Mouse (Mus musculus) heart, adult 2 months (tissue): Measurements from ENCODE around the gene Ttl. TPM values are rescaled to one million over a fixed set of nuclear protein-coding genes. Genes with fewer than 3 reads are reported as not detected.

Source experiments
- DNase-seq, 2 experiments: peaks; one replicate each; pipeline ENCODE4 v3.0.0; 2021
- H3K27ac ChIP-seq: fragments of 200-600 bp; 2 replicates; pipeline ENCODE4 v1.8.1; 2022
- H3K27me3 ChIP-seq: fragments of 200-500 bp; 2 replicates; pipeline ENCODE4 v1.6.1; 2012; ENCODE audit warnings: mild to moderate bottlenecking, low read length, inconsistent platforms, mixed read lengths; ENCODE audit not compliant: control insufficient read depth, insufficient read depth
- H3K36me3 ChIP-seq: fragments of 200-500 bp; 2 replicates; pipeline ENCODE4 v1.6.1; 2012; ENCODE audit warnings: low read length, inconsistent platforms; ENCODE audit not compliant: control insufficient read depth, insufficient read depth
- H3K4me1 ChIP-seq: fragments of 200-500 bp; 2 replicates; pipeline ENCODE4 v1.6.1; 2011; ENCODE audit warnings: low read length; ENCODE audit not compliant: control insufficient read depth, insufficient read depth
- H3K4me3 ChIP-seq: fragments of 200-600 bp; 2 replicates; pipeline ENCODE4 v1.8.1; 2022
- H3K79me2 ChIP-seq: fragments of 200-500 bp; replicated peaks from 2 replicates; pipeline ENCODE4 v1.6.1; 2012; ENCODE audit warnings: mild to moderate bottlenecking, inconsistent platforms, low read length, moderate library complexity, mixed read lengths; ENCODE audit not compliant: control insufficient read depth, insufficient read depth
- H3K9ac ChIP-seq: fragments of 200-500 bp; 2 replicates; pipeline ENCODE4 v1.6.1; 2012; ENCODE audit warnings: low read depth, mild to moderate bottlenecking, control low read depth, inconsistent platforms, low read length, mixed read lengths
- CTCF ChIP-seq: fragments of 200-600 bp; IDR thresholded peaks from 2 replicates; pipeline ENCODE4 v1.8.1; 2022; ENCODE audit warnings: antibody characterized with exemption, mild to moderate bottlenecking, moderate library complexity
- EP300 ChIP-seq: fragments of 200-500 bp; IDR thresholded peaks from 2 replicates; pipeline ENCODE4 v1.6.1; 2011; ENCODE audit warnings: low read depth, low read length, control low read depth; ENCODE audit not compliant: insufficient read depth
- POLR2A ChIP-seq: fragments of 200-500 bp; IDR thresholded peaks from 2 replicates; pipeline ENCODE4 v1.6.1; 2011; ENCODE audit warnings: mild to moderate bottlenecking, low read depth, low read length, control low read depth; ENCODE audit not compliant: insufficient read depth
- WGBS: fragments of 180-500 bp; shearing (Covaris S2); methylation state at CpG from one replicate; pipeline ENCODE4 v1.1.7; 2018; 5-methylcytosine and 5-hydroxymethylcytosine counted together
- intact Hi-C: fragments of 180-260 bp; cut with DNase I; formaldehyde crosslinking; loops from one replicate; pipeline ENCODE4 v1.15.1; 2025
- polyA plus RNA-seq: library from polyadenylated mRNA; depleted of rRNA; stranded (reverse); fragments of >200 nt; gene quantifications from 2 replicates; pipeline ENCODE4 v1.2.3, GENCODE M21; 2012
- total RNA-seq, 2 experiments: library from RNA; stranded (reverse); gene quantifications; 2 replicates each; pipeline ENCODE4 v1.2.3; 2021

Gene Ttl
- total and polyA plus RNA-seq, 3 experiments = 8.8 to 19.1 (median 19.0) TPM

- no peaks in the 10 kb centered on the region for H3K4me1 ChIP-seq
- no peaks in the 10 kb centered on the region for H3K79me2 ChIP-seq
- H3K27ac ChIP-seq = no peak overlapping the region
- no peaks in the 10 kb centered on the region for H3K27me3 ChIP-seq
- no peak for TF ChIP-seq CTCF
- TF ChIP-seq POLR2A = no peak
- TF ChIP-seq EP300 = no peak
- DNase-seq = no peak
- intact Hi-C loops = no loop called here
- 90% methylated on average over 9 of the region's 9 CpGs for WGBS
- H3K36me3 ChIP-seq = no peaks in the 10 kb centered on the region
- H3K4me3 ChIP-seq = no peak overlapping the region
- no peak overlapping the region for H3K9ac ChIP-seq
These were observed 50.1 kb downstream of the Ttl start for GRCm38 (mm10) chr2:129115706-129116367.

DNA sequence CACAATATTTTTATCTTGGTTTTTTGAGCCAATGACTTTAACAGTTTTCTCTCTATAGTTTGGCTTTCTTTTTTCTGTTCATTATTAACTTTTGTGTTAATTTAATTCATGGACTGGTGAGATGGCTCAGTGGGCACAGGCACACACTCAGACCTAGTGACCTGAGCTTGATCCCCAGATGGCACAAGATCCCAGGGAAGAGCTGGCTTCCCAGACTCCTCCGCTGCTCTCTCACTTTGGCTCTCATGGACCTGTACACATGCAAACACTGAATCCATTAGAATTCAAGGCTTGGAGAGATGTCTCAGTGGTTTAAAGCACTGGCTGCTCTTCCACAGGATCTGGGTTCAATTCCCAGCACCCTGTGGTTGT lies 50.6 kb downstream of the Ttl start:
- intact Hi-C loops = no loop called here
- Histone ChIP-seq H3K9ac (no peak overlapping the region), H3K36me3 (no peaks in the 10 kb centered on the region), H3K27me3 (no peaks in the 10 kb centered on the region), H3K27ac (no peak overlapping the region), H3K4me1 (no peaks in the 10 kb centered on the region), H3K4me3 (no peak overlapping the region), H3K79me2 (no peaks in the 10 kb centered on the region)
- TF ChIP-seq EP300 (no peak), CTCF (no peak), POLR2A (no peak)
- WGBS = 100% methylated on average over 1 of the region's 1 CpGs
- DNase-seq = no peak

DNA sequence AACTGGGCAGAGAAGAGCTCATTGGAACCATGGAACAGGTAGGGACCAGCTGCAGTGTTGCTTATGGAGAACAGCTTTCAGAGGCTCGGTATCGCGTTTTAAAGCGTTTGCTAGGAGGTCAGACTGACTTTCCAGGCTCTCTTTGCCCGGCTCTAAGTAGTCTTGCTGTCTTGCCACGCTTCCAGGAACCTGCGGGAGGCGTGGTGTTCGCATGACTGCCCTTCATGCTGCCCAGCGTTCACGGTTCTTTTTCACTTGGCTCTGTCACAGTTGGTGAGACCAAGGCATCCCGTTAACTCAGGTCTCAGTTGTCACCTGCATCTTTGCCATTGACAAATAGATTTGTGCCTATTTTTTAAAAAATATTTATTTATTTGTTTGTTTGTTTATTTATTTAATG lies 52.3 kb downstream of the Ttl start:
- WGBS = 98% methylated on average over 12 of the region's 12 CpGs
- H3K4me1 ChIP-seq = no peaks in the 10 kb centered on the region
- H3K27ac ChIP-seq = no peak overlapping the region
- TF ChIP-seq CTCF (no peak), POLR2A (no peak), EP300 (no peak)
- no peak overlapping the region for H3K9ac ChIP-seq
- H3K4me3 ChIP-seq = no peak overlapping the region
- no peaks in the 10 kb centered on the region for H3K36me3 ChIP-seq
- no peak for DNase-seq
- no peaks in the 10 kb centered on the region for H3K27me3 ChIP-seq
- intact Hi-C loops = no loop called here
- no peaks in the 10 kb centered on the region for H3K79me2 ChIP-seq

DNA sequence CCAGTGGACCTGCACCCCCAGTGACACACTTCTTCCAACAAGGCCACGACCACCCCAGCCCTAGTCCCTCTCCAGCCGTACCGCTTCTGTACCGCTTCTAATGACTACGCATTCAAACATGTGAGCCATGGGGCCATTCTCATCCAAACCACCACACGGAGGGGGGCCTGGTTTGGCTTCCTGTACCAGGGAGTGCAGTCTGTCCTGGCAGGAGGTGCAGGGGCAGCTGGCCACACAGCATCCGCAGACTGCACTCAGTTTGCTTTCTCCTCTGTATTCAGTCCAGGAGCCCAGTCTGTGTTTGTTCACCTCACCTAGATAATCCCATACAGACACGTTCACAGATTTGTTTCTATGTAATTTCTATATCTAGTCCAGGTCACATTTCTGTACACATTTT lies 56.2 kb downstream of the Ttl start:
- Histone ChIP-seq H3K79me2 (no peaks in the 10 kb centered on the region), H3K36me3 (no peaks in the 10 kb centered on the region), H3K4me3 (no peak overlapping the region), H3K9ac (no peak overlapping the region), H3K27me3 (no peaks in the 10 kb centered on the region), H3K27ac (no peak overlapping the region), H3K4me1 (no peaks in the 10 kb centered on the region)
- WGBS = 97% methylated on average over 8 of the region's 8 CpGs
- no peak for DNase-seq
- intact Hi-C loops = no loop called here
- TF ChIP-seq CTCF = no peak
- no peak for TF ChIP-seq POLR2A
- TF ChIP-seq EP300 = no peak

DNA sequence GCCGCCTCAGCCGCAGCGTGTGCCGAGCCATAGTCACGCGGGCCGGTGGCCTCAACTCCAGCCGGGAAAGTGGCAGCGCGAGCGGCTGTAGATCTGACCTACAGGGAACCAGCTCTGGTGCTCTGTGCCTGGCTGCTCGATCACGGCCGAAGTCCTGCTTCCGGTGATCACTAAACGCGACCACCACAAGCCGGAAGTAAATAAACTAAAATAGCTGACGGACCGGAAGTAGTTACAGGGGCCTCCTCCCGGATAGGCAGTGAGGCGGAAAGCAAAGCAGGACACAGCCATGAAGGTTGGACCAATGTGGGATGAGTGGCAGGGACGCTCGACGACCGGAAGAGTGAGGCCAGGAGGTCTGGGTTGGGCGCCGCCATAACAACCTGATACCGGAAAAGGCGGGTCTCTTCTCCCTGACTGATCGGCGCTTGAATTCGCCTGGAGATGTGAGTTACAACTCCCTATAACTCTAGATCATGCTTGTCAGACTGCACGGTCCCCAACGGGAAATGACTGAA lies 63.7 kb downstream of the Ttl start, which contains the start of gene Chchd5:
TSS of gene Chchd5 (plus strand) at position 289 of the 518 bp plus-strand sequence.
- no peaks in the 10 kb centered on the region for H3K27me3 ChIP-seq
- WGBS = under 1% methylated on average over 35 of the region's 35 CpGs
- TF ChIP-seq CTCF (no peak), POLR2A (peak; percentile 85)
- peaks cover 3% of the 10 kb centered on the region for H3K4me1 ChIP-seq
- H3K79me2 ChIP-seq = no peaks in the 10 kb centered on the region
- DNase-seq = peak; percentile 87 to 95
- H3K36me3 ChIP-seq = no peaks in the 10 kb centered on the region
- intact Hi-C loops = loop anchor here (1.0 to 5.0 kb wide), 4 partner anchors 28 to 162 kb away; partner anchors contain the start of genes Gm10762, Slc20a1, Ttl and Zc3h6
- peak within 1 kb of the TSS; percentile 92 for H3K27ac ChIP-seq
- H3K4me3 ChIP-seq = peak within 1 kb of the TSS; percentile 70
- H3K9ac ChIP-seq = peak within 1 kb of the TSS; percentile 76

DNA sequence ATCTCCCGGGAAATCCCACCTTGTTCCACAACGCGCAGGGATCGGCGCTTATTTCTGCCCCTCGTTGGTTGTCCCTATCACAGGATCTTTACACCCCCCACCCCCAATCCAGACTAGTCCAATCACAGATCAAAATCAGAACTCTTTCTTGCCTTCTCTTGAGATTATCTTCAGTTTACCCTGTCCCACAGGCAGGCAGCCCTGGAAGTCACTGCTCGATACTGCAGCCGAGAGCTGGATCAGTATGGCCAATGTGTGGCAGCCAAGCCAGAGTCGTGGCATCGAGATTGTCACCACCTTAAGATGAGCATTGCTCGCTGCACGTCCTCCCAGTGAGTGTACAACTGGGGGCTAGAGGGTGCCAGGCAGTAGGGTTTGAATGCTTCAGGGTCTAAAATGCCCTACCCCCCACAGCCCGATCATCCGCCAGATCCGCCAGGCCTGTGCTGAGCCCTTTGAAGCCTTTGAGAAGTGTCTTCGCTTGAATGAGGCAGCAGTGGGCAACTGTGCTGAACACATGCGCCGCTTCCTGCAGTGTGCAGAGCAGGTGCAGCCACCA lies 64.3 kb downstream of the Ttl start:
- 25% methylated on average over 18 of the region's 18 CpGs for WGBS
- Histone ChIP-seq H3K36me3 (no peaks in the 10 kb centered on the region), H3K27me3 (no peaks in the 10 kb centered on the region), H3K9ac (peak overlapping the region; percentile 39), H3K4me1 (peaks cover 3% of the 10 kb centered on the region), H3K4me3 (peak overlapping the region; percentile 70), H3K27ac (peak overlapping the region; percentile 92), H3K79me2 (no peaks in the 10 kb centered on the region)
- intact Hi-C loops = loop anchor here (1.0 to 5.0 kb wide), 4 partner anchors 29 to 163 kb away; partner anchors contain the start of genes Gm10762, Slc20a1, Ttl and Zc3h6
- peak; percentile 28 to 36 for DNase-seq
- no peak for TF ChIP-seq CTCF
- TF ChIP-seq EP300 = no peak
- TF ChIP-seq POLR2A = no peak
